Comparison of ENCODE assay signal across 8 mouse cellular contexts in genomic region chr2:120093671-120094430, GRCm38 (mm10).
A peak's percentile ranks its signal among the peaks of the same experiment; 100 is the strongest.
DNase-seq lines count a peak whose midpoint lies in the region; ATAC-seq and TF ChIP-seq lines count a peak whose summit lies in the region.

No protein-coding gene starts in this region.

- no peaks in the 10 kb centered on the region for H3K27me3 ChIP-seq in midbrain, embryonic 10.5 days (ENCODE audit: low read depth, poor library complexity, severe bottlenecking)
- H3K27me3 ChIP-seq in midbrain, embryonic 15.5 days (replicated peaks): no peaks in the 10 kb centered on the region
- H3K27me3 ChIP-seq in heart, embryonic 14.5 days (ENCODE audit: control insufficient read depth, insufficient read depth, low read length): no peaks in the 10 kb centered on the region
- H3K27me3 ChIP-seq in limb, embryonic 14.5 days (ENCODE audit: control insufficient read depth, insufficient read depth, low read length): no peaks in the 10 kb centered on the region
- no peaks in the 10 kb centered on the region for H3K27me3 ChIP-seq in neural tube, embryonic 15.5 days (replicated peaks)

- no peak overlapping the region for H3K4me3 ChIP-seq in midbrain, embryonic 10.5 days
- H3K4me3 ChIP-seq in midbrain, embryonic 15.5 days: no peak overlapping the region
- no peak overlapping the region for H3K4me3 ChIP-seq in heart, embryonic 14.5 days (ENCODE audit: control insufficient read depth in 1 of 2, insufficient read depth in 1 of 2, low read depth in 1 of 2, low read length in 2 of 2)
- H3K4me3 ChIP-seq in limb, embryonic 14.5 days (replicated peaks; ENCODE audit: low read length): no peak overlapping the region
- no peak overlapping the region for H3K4me3 ChIP-seq in neural tube, embryonic 15.5 days (replicated peaks)

- no peak overlapping the region for H3K4me2 ChIP-seq in midbrain, embryonic 15.5 days
- no peak overlapping the region for H3K4me2 ChIP-seq in heart, embryonic 14.5 days (ENCODE audit: low read length)
- no peak overlapping the region for H3K4me2 ChIP-seq in limb, embryonic 14.5 days (replicated peaks; ENCODE audit: low read depth, low read length, severe bottlenecking)
- H3K4me2 ChIP-seq in neural tube, embryonic 15.5 days: no peak overlapping the region

- no peak overlapping the region for H3K9ac ChIP-seq in midbrain, embryonic 15.5 days
- H3K9ac ChIP-seq in heart, embryonic 14.5 days (ENCODE audit: low read length): peak overlapping the region; percentile 42
- no peak overlapping the region for H3K9ac ChIP-seq in limb, embryonic 14.5 days (ENCODE audit: low read depth, low read length, severe bottlenecking)
- no peak overlapping the region for H3K9ac ChIP-seq in neural tube, embryonic 15.5 days (replicated peaks)

- no peaks in the 10 kb centered on the region for H3K4me1 ChIP-seq in midbrain, embryonic 10.5 days
- H3K4me1 ChIP-seq in midbrain, embryonic 15.5 days: no peaks in the 10 kb centered on the region
- peaks cover 28 to 36% of the 10 kb centered on the region in 2 experiments for H3K4me1 ChIP-seq in heart, embryonic 14.5 days (ENCODE audit: control insufficient read depth in 2 of 2, insufficient read depth in 2 of 2, low read length in 2 of 2)
- peaks cover 3% of the 10 kb centered on the region; the same call in 1 of the 2 replicates for H3K4me1 ChIP-seq in limb, embryonic 14.5 days (ENCODE audit: control insufficient read depth, insufficient read depth, low read length)
- peaks cover 3% of the 10 kb centered on the region; the same call in 1 of the 2 replicates for H3K4me1 ChIP-seq in neural tube, embryonic 15.5 days

- peaks cover 5% of the 10 kb centered on the region; the same call in 1 of the 2 replicates for H3K36me3 ChIP-seq in midbrain, embryonic 10.5 days
- no peaks in the 10 kb centered on the region for H3K36me3 ChIP-seq in midbrain, embryonic 15.5 days (replicated peaks)
- H3K36me3 ChIP-seq in heart, embryonic 14.5 days (ENCODE audit: control insufficient read depth, insufficient read depth, low read length): peaks cover 60% of the 10 kb centered on the region
- 0 out of 2 replicates have a peak, but pooled peaks cover 3% of the 10 kb centered on the region for H3K36me3 ChIP-seq in limb, embryonic 14.5 days (ENCODE audit: control insufficient read depth, insufficient read depth, low read length)
- H3K36me3 ChIP-seq in neural tube, embryonic 15.5 days: no peaks in the 10 kb centered on the region

- ATAC-seq in midbrain, embryonic 15.5 days (replicated peaks): no peak
- no peak for ATAC-seq in heart, embryonic 14.5 days (ENCODE audit: insufficient number of reproducible peaks, insufficient read depth, low FRiP score, low read depth)
- no peak for ATAC-seq in limb, embryonic 14.5 days (ENCODE audit: low FRiP score, low read depth)
- peak; percentile 50; the same call in 1 of the 2 replicates for ATAC-seq in neural tube, embryonic 15.5 days (ENCODE audit: low FRiP score)
- no peak for ATAC-seq in erythroblast, adult 5-6 weeks (replicated peaks; ENCODE audit: low FRiP score, poor library complexity, severe bottlenecking)

- TF ChIP-seq POLR2A in limb, embryonic 14.5 days (IDR thresholded peaks at IDR 0.05; ENCODE audit: borderline replicate concordance, extremely low read depth, insufficient read depth, insufficient read length): no peak

- no peak overlapping the region for H3K27ac ChIP-seq in midbrain, embryonic 10.5 days (replicated peaks)
- H3K27ac ChIP-seq in midbrain, embryonic 15.5 days: no peak overlapping the region
- H3K27ac ChIP-seq in heart, embryonic 14.5 days (replicated peaks in 1 of 2; ENCODE audit: control insufficient read depth in 1 of 2, insufficient read depth in 1 of 2, low read depth in 2 of 2, low read length in 2 of 2): peak overlapping the region; percentile 72 to 74
- H3K27ac ChIP-seq in limb, embryonic 14.5 days (replicated peaks; ENCODE audit: low read depth, low read length): no peak overlapping the region
- no peak overlapping the region for H3K27ac ChIP-seq in neural tube, embryonic 15.5 days (replicated peaks)

- H3K9me3 ChIP-seq in midbrain, embryonic 10.5 days (replicated peaks): no peaks in the 10 kb centered on the region
- no peaks in the 10 kb centered on the region for H3K9me3 ChIP-seq in midbrain, embryonic 15.5 days
- H3K9me3 ChIP-seq in heart, embryonic 14.5 days (ENCODE audit: control insufficient read depth, low read length): no peaks in the 10 kb centered on the region
- no peaks in the 10 kb centered on the region for H3K9me3 ChIP-seq in limb, embryonic 14.5 days (ENCODE audit: control insufficient read depth, low read length)
- no peaks in the 10 kb centered on the region for H3K9me3 ChIP-seq in neural tube, embryonic 15.5 days (replicated peaks)

- DNase-seq in midbrain, embryonic 10.5 days (ENCODE audit: low spot score): peak; percentile 44
- peak; percentile 52 for DNase-seq in Muller cell, postnatal 12 days (ENCODE audit: inconsistent ontology term)
- peak; percentile 30 for DNase-seq in c-Kit-positive CD71-positive TER-119-positive erythroid progenitor cells, embryonic 14.5 days (ENCODE audit: low spot score)
- peak; percentile 44 for DNase-seq in limb, embryonic 14.5 days (ENCODE audit: low spot score)

- 77% methylated on average over 5 of the region's 5 CpGs for WGBS in midbrain, embryonic 10.5 days
- 70% methylated on average over 5 of the region's 5 CpGs for WGBS in midbrain, embryonic 15.5 days
- WGBS in heart, embryonic 14.5 days: 18% methylated on average over 5 of the region's 5 CpGs
- 67% methylated on average over 5 of the region's 5 CpGs for WGBS in limb, embryonic 14.5 days
- WGBS in neural tube, embryonic 15.5 days: 73% methylated on average over 5 of the region's 5 CpGs

Comparison
In these comparisons a context has a peak if more than half of its experiments do, and no peak if none do; other contexts are left out.
1. H3K27ac ChIP-seq: peak in heart, embryonic 14.5 days (2 of 2); none in midbrain, embryonic 10.5 days (single experiment), midbrain, embryonic 15.5 days (single experiment), limb, embryonic 14.5 days (single experiment) and neural tube, embryonic 15.5 days (single experiment).
2. Peak in every context shown above with its lines, with median percentiles within 50 percentile points of each other: DNase-seq.